ENCODE assay signal across 8 mouse cellular contexts in genomic region chr2:127133621-127134461, GRCm38 (mm10). TPM values are rescaled to one million over a fixed set of nuclear protein-coding genes. Genes with fewer than 3 reads are reported as not detected.
DNase-seq lines count a peak whose midpoint lies in the region; TF ChIP-seq lines count a peak whose summit lies in the region.

Gene Ncaph (minus strand): TSS chr2:127133954.

- no peaks in the 10 kb centered on the region for H3K27me3 ChIP-seq in megakaryocyte, embryonic 14.5 days (replicated peaks)

- peak within 1 kb of the TSS; percentile 91 for H3K27ac ChIP-seq in gastrocnemius, adult 2 months

- peak; percentile 80 for DNase-seq in WW6 (ENCODE audit: low read depth, low spot score)
- DNase-seq in cerebellum, postnatal 4 days (ENCODE audit: low spot score in 2 of 2): peak; percentile 88 to 93
- DNase-seq in gastrocnemius, adult 2 months: peak; percentile 95
- DNase-seq in hindlimb bud, embryonic 11.5 days (ENCODE audit: extremely low spot score, low read depth, low spot score): peak; percentile 71
- peak; percentile 75 to 84 for DNase-seq in left cerebral cortex, adult 8-10 months (ENCODE audit: low spot score in 2 of 2)
- peak; percentile 92 to 95 for DNase-seq in right cerebral cortex, postnatal 10 days (ENCODE audit: low spot score in 2 of 2)
- peak; percentile 97 for DNase-seq in urinary bladder, postnatal 25 days (ENCODE audit: low spot score)

- peak within 1 kb of the TSS; percentile 96 for H3K4me3 ChIP-seq in gastrocnemius, adult 2 months
- peak within 1 kb of the TSS; percentile 97 for H3K4me3 ChIP-seq in megakaryocyte, embryonic 14.5 days (replicated peaks)

- no peak for TF ChIP-seq CTCF in gastrocnemius, adult 2 months (IDR thresholded peaks at IDR 0.05)

- H3K4me1 ChIP-seq in megakaryocyte, embryonic 14.5 days: peaks cover 70% of the 10 kb centered on the region

- H3K9me3 ChIP-seq in megakaryocyte, embryonic 14.5 days: no peaks in the 10 kb centered on the region

- H3K36me3 ChIP-seq in megakaryocyte, embryonic 14.5 days (replicated peaks; ENCODE audit: low read length): peaks cover under 1% of the 10 kb centered on the region

- intact Hi-C loops in gastrocnemius, adult 2 months (cut with DNase I): loop anchor here (5.0 kb wide), 1 partner anchor 62 kb away; the partner anchor contains the start of gene Blvra

RNA-seq across cellular contexts. Expression of gene Ncaph, which starts in this region (rescaled TPM):
- 1 to 10 TPM in 1 of 2 experiments, under 1 TPM in 1; 0.75 to 1.4 TPM for total RNA-seq in gastrocnemius, adult 2 months (2021)
- total RNA-seq in left cerebral cortex, adult 8-10 months (2022): 1 to 10 TPM; 1.6 to 3.5 (median 3.1) TPM
- 2.4 and 4.2 TPM in 2 replicates for polyA plus RNA-seq in megakaryocyte, embryonic 14.5 days (2012; ENCODE audit: insufficient read depth, low replicate concordance)

Comparison
In these comparisons a context has a peak if more than half of its experiments do, and no peak if none do; other contexts are left out.
1. Peak in every context shown above with its lines: DNase-seq, H3K4me3 ChIP-seq and H3K27ac ChIP-seq.